Mouse (Mus musculus) erythroblast, embryonic 14.5 days (primary cell): ENCODE data around the gene Gm17657.

Source experiments
- GATA1 ChIP-seq: IDR thresholded peaks from 2 replicates; pipeline ENCODE4 v1.6.1; 2012; ENCODE audit warnings: low read length, inconsistent platforms, mixed read lengths
- TAL1 ChIP-seq: IDR thresholded peaks from 3 replicates; pipeline ENCODE4 v1.6.1; 2012; ENCODE audit warnings: low read length, inconsistent platforms, mixed read lengths

DNA sequence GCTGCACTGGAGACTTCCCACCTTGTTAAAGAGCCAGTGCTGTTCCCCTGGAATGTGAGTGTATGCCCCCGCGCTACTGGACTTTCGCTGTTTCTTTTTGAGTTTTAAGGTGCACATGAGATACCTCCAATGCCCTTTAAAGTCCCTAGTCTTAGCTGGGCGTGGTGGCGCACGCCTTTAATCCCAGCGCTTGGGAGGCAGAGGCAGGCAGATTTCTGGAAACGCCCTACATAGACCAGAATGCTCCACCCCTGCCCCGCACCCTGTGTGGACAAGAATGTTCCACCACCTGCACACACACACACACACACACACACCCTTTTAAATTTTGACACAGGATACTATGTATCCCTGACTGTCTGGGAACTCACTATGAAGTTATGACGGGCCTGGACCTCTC is 76.0 kb downstream of the Gm17657 start:
- TF ChIP-seq TAL1 (no peak), GATA1 (no peak)
